Mouse (Mus musculus): ENCODE measurements around the gene Glod4.

The Glod4 gene

DNA sequence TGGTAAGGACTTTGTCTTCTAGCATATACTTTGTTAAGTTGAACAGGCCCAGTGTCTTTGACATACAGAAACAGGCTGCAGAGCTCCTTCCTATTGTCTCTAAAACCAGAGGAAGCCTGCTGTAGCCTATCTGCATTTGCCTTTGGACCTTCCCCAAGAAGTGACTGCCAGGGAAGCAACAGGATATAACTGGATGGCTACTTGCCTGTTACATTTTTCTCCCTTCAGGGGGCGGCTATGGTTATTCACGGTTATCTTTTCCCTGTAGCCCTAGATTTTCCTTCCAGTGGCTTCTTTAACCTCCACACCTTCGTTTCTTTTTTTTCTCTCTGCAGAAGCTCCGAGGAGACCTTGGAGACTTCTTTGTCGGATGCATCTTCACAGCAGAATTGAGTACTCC is 36.7 kb downstream of the Glod4 start:
- DNase-seq (ENCODE audit: low read depth, low spot score) = no peak

DNA sequence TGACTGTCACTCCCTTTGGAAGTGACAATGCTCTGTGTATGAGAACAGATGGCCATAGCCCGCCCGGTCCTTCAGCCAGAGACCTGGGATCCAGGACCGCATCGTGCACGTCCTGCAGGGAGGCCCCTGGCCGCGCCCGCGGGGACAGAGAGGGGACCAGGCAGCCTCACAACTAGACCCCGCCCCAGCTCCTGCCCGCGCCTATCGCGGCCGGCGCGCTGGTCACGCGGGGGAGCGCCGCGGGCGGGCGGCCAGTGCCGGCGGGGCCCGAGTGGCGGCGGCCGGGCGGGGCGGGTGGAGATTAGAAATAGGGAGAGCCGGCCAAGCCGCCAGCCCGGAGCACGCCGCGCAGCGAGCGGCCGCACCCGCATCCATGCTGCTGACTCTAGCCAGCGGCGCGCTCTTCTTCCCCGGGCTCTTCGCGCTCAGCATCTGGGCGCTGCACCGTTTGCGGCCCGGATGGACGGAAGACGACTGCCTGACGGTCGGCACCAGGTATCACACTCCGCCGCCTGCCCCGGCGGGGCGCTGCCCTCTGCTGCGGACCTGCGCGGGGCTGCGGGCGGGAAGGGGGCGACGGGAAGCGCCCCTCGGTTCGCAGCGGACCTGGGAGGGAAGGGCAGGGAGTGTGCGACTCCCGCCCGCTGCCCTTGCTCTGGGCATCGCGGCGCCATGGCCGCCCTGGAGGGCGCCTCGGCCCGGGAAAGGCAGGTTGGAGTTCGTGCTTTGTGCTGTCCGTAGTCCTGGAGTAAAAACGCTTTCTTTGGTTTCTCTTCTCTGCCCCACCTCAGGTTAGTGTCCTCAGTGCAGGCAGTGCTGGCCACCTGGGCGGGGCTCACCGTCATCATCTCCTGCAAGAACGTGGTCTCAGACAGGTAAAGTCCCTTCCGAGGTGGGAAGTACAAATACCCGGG is 41.5 kb downstream of the Glod4 start:
- peak; percentile 42 for DNase-seq (ENCODE audit: low read depth, low spot score)

DNA sequence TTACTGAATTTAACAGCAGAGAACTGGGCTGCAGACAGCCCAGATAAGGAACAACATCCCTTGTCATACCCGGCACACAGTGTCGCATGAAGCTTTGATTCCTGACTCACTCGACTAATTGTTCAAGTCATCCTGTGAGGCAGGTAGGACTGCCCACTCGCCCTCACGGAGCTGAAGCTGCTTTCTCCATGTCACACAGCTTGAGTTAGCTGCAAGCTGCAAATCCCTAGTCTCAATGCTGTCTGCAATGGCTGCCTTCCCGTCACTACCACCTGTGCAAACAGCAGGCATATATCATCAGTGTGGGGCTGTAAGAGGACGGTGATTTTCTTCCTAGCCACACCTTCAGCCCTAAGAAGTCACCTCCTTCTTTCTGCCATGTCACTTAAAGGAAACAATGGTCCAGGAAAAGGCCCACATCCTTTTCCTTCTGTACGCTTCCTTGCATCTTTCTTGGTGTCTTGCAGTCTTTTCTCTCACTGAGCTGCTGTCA is 46.5 kb downstream of the Glod4 start:
- DNase-seq (ENCODE audit: low read depth, low spot score) = no peak

DNA sequence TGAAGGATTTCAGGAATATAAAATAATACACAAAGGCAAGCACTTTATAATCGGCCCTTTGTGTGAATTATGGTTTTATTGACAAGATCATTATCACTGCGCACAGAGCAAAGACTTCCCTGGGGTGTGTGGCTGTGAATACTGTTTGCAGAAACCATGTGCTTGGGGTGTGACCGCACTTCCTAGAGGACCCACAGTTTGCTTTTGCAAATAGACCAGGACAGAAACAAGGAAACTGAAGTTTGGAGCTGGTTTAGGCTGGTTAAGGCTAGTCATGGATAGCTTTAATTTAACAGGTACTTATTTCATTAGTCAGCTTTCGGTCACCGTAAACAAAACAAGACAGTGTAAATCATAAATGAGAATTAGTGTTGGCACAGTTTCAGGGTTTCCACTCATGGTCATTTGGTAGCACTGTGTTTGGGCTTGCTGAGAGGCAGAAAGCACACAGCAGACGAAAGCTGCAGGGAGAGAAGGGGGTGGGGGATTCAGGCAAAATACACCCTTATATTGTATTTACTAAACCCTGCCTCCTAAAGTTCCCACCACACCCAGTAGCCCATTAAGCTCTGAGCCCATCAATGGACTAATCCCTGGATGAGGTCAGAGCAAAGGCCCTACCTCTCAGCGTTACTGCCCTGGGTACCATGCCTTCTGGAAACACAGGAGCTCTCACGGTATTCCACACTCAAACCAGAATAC is 47.1 kb downstream of the Glod4 start:
- no peak for DNase-seq (ENCODE audit: low read depth, low spot score)

DNA sequence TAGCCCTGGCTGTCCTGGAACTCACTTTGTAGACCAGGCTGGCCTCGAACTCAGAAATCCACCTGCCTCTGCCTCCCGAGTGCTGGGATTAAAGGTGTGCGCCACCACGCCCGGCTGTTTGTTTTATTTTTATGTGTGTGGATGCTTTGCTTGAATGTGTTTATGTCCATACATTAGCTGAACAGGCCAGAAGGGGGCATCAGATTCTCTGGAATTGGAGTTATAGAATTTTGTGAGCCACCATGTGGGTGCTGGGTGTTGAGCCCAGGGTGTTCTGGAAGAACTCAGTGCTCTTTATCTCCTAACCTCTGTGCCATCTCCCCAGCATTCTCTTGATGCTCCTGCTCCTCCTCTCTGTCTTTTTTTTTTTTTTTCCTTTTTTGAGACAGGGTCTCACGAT is 56.6 kb downstream of the Glod4 start:
- no peak for DNase-seq (ENCODE audit: low read depth, low spot score)

DNA sequence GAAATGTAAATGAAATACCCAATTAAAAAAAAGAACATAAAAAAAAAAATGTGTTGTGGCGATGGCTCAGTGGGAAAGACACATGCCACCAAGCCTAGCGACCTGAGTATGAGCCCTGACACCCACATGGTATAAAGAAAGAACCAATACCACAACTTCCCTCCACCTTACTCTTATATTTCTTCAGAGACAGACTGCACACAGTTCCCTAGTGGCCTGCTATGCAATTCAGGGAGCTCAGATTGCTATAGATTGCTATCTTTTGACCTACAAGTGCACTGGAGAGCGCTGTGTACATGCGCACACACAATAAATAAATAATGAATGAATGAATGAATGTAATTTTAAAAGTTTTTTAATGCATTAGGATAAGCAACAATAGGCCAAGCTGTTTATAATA is 59.8 kb downstream of the Glod4 start:
- no peak for DNase-seq (ENCODE audit: low read depth, low spot score)

DNA sequence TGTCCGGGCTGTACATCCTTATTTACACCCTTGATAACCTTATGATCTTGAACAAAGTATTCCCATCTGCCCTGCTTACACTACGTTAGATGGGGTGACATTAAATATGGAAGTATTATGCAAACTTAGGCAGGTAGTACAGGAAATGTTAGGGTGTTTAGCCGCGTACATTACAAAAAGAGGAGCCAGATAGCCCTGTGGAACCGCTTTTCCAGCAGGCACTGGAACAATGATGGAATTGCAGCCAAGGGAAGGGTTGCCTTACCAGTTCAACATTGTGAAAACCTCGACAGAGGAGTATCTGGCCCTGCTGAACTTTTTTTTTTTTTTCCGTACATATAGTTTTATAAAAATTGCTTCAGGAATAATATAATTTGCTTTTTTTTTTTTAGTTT is 63.4 kb downstream of the Glod4 start:
- no peak for DNase-seq (ENCODE audit: low read depth, low spot score)

DNA sequence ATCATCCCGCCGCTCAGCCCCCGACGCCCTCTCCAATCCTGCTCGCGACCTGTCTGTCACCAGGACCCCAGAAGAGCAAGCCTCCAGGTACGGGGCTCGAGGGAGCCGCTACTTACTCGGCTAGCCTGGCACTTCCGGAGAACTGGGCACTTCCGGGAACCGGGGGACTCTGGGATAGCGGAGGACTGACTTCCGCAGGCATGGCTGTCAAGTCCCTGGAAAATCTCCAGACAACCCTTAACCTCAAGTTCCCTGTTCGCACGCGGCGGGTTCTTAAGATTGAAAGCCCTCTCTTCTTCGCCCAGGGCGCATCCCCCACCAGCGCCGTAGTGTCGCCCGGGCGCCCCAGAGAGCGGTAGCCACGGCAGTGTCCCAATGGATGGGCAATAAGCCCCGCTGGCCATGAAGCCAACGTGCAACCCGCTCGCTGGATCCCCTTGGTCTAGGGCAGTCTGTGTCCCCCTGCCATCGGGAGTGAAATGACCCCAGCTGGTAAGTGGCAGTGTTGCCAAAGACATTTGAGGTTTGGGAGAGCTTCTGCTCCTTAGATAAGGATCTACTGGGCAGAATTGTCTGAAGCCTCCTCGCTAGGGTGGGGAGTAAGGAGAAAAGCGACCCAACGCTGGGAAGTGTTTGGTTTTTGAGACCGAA is 63.9 kb downstream of the Glod4 start, which contains the start of the genes Vps53 and Fam57a:
Vps53 (minus strand) TSS at position 153 of the 651 bp plus-strand sequence.
Fam57a (plus strand) TSS at position 177 of the 651 bp plus-strand sequence.
- peak; percentile 77 for DNase-seq (ENCODE audit: low read depth, low spot score)

DNA sequence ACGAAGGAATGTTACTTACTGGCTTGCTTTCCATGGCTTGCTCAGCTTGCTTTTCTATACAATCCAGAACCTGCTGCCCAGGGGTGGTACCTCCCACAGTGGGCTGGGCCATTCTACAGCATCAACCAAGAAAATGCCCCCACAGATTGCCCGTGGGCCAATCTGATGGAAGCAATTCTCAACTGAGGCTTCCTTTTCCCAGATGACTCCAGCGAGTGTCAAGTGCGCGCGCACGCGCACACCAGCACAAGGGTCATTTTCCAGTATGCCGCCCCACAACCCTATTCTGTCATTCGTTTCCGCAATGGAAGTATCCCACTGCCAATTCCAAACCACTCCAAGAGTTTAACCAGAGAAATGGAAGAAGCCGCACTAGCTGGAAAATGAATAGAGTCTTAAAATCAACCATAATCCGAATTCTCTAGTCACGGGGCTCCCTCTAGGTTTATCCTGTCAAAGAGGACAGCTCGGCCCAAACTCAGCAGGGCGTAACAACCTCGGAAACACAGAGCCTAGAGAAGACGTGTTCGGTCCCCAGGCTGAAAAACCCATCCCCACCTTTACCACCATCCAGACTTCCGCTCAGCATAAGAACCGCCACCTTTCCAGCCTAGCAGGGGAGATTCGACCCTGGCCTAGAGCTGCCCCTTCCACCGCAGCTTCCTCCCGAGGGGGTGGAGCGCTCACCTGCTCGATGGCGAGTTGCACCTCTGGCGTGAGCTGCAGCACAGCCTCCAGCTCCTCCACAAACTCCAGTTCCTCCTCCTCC is 64.6 kb downstream of the Glod4 start:
- DNase-seq (ENCODE audit: low read depth, low spot score) = no peak

DNA sequence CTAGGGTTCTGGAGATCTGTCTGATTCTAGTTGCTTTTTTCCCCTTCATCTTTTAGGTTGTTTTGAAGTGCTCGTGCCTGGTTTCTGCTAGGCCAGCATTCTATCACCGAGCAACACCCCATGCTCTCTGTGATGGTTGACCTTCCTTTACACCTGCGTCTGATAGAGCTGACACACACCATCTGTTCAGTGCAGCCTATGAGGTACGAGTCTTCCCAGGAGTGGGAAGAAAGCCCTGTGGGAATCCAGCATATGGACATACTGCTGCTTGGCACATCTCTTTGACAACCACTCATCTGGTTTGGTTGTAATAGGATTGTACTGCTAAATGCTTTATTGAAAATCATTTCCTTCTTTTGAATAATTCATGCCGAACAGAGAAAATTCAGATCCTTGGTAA is 73.3 kb downstream of the Glod4 start:
- no peak for DNase-seq (ENCODE audit: low read depth, low spot score)

DNA sequence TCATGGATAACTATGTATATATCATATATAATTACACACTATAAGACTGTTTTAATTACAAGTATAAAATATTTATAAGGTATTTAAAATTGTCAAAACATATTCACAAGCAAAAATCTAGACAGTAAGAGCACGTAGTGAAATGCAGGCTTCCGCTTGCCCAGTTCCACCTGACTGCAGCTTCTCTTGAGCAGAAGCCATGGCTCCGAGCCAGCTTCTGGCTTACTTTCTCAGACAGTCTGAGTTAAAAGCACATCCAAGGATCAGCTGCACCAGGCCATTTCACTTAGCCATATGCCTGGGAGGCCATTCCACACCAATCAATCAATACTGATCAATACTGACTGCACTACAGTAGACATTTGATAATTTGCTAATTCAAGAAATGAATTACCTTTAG is 74.5 kb downstream of the Glod4 start:
- DNase-seq (ENCODE audit: low read depth, low spot score) = peak; percentile 31

DNA sequence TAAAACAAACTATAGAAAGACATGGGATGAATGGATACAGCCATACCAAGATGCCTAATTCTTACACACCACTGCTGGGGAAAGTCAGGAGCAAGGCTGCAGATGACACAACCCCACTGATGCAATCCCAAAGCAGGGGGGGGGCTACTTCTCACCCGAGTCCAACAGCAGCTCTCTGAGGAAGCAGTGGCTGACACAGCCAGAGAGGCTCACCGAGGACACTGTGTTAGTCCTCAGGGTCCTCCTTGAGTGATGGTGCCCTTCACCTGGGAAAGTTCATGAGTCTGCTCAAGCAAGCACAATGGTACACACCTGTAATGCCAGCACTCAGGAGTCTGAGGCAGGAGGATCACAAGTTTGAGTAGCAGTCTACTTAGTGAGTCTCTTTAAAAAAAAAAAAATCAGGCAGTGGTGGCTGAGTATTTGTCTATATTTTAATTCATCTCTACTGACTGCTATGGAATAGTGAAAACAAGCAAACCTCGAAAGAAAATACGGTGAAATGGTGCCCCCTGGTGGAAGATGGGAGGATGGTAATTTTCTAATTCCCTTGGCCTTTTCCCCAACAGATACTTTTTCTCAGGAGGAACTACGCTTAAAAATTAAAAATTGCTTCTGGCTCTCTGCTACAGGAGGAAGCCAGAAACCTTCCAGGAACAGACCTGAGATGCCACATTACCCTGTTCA is 76.3 kb downstream of the Glod4 start:
- peak; percentile 42 for DNase-seq (ENCODE audit: low read depth, low spot score)

DNA sequence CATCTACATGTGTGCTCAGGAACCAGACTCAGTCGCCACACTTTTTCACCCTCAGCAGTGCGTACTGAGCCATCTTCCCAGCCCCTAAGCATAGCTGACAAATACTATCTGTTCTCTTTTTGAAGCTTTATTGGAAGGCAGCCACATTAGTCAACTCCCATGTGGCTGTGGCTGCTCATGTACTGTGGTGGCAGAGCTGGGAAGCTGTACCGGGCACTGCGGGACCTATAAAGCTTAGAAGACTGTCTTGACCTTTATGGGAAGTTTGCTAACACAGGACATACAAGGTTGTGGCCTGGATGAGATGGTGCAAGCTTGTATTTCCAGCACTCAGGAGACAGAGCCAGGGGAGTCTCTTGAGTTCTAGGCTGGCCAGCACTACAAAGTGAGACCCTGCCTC is 76.9 kb downstream of the Glod4 start:
- no peak for DNase-seq (ENCODE audit: low read depth, low spot score)

DNA sequence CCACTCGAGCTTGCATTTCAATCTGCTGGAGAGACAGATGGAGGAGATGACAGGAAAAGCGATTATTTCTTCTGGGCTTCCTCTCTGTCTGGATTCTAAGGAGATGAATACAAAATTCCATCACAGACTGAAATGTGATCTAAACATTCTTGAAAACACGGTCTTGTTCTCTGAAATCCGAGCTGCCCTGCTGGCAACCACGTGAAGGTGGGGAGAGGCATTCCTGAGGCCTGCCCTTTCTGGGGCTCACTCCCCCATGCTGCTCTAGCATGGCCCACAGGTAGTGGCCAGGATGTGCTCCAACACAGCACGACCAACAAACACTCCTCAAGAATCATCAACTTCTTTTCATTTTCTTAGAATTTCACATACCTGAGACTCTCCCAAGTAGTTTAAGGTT is 83.3 kb downstream of the Glod4 start:
- no peak for DNase-seq (ENCODE audit: low read depth, low spot score)

DNA sequence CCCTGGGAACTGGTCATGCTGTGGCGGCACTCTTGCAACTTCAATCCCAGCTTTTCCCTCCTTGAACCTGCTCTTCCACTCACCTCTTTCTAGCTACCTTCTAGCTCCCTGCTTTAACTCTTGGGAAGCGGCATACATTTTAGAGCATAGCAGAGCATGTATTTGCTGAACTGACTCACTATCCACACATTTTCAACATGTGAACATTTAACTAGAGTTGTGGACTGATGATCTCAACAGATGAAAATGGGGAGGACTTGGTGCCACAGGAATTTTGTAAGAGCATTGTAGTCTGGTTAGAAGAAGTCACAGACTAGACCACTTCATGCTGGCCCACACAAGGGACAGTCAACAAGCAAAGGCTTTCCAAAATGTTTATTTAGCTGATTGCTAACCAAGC is 85.2 kb downstream of the Glod4 start:
- no peak for DNase-seq (ENCODE audit: low read depth, low spot score)

DNA sequence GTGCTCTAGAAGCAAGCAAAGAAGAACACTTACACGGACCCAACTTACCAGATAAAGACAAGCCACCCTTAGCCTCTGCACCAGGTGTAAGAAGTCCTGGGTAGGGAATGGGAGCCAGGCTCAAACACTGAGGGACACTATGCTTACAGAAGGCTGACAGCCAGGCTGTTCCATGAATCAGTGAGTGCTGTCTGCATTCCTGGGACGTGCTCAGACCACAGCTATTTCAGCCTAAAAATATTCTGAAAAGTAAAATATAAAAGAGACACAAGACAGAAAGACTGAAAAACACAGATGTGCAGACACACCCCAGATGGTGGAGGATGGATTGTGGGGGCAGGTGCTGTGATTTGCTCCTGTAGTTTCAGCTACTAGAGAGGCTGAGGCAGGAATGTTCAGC is 88.7 kb downstream of the Glod4 start:
- no peak for DNase-seq (ENCODE audit: low read depth, low spot score)

DNA sequence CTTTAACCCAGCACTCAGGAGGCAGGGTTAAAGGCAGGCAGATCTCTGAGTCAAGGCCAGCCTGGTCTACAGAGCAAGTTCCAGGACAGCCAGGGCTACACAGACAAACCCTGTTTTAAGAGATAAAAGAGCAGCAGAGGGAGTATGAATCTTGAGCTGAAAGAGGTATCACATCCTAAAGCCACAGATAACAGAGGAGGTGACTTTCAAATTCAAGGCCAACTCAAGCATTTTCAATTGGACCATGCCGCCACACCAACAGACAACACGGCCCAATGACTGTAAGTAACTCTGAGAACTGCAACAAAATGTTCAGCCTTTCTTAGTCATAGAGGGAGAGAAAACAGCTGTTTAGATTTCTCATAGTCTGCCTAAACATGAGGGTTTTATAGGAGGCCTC is 89.3 kb downstream of the Glod4 start:
- no peak for DNase-seq (ENCODE audit: low read depth, low spot score)

DNA sequence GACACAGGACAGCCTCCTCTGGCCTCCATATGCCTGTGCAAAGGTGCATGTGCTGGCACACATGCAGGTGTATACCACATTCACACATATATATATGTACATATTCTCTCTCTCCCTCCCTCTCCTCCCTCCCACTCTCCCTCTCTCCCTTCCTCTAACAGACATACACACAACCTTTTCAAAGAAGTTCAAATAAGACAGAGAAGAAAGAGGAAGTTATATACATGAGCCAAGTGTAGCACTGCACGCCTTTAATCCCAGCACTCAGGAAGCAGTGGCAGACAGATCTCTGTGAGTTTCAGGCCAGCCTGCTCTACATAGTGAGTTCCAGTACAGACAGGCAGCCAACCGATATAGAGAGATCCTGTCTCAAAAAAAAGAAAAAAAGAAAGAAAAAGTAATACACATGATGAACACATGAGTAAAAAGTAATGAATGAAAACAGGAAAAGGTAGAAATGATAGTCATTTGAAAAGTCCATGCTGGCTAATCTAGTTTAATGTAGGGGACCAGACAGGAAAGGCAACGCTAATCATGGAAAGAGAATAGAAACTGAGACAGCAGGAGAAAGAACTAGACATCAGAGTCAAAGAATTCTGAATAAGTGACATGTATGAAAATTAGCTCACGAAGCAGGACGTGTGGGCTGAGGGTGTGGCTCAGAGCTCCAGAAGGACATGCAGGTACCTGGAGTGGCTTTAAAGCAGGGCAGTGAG is 90.1 kb downstream of the Glod4 start:
- DNase-seq (ENCODE audit: low read depth, low spot score) = no peak

DNA sequence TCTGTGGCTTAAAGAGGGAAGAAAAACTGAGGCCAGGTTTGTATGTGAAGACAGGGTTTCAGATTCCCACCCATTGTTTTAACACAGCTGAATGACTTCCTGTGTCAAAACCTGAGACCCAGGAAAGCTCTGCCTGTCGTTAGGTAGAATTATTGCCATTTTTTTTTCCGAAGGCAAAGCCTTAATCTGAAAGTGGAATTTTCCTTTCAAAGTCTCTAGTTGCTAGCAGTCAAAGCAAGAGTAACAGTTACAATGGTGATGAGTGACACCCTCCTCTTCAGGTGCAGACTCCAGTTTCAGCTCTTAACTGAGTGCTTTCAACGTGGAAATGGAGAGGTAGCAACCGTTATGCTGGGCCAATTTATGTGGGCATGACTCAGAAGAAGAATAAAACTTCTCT is 92.5 kb downstream of the Glod4 start:
- no peak for DNase-seq (ENCODE audit: low read depth, low spot score)

All from skeletal muscle tissue, adult 2 months (tissue).